Mouse (Mus musculus) lung, embryonic 14.5 days (tissue): ENCODE results near the gene Fbxo8. TPM values are rescaled to one million over a fixed set of nuclear protein-coding genes. Genes with fewer than 3 reads are reported as not detected.

Experiments
- ATAC-seq: fragments of 200-750 bp; cut with Nextera tagmentation; 2 replicates; pipeline ENCODE4 v1.8.0; 2017; ENCODE audit warnings: mild to moderate bottlenecking, moderate TSS enrichment, moderate library complexity; ENCODE audit not compliant: insufficient read depth
- DNase-seq: peaks from one replicate; pipeline ENCODE4 v3.0.0-alpha.2; 2015
- H3K27ac ChIP-seq: fragments of 300-500 bp; sonication (generic); 2 replicates; pipeline ENCODE4 v1.5.1; 2014; ENCODE audit warnings: low read depth, mild to moderate bottlenecking, moderate library complexity
- H3K27me3 ChIP-seq: fragments of 300-500 bp; sonication (generic); 2 replicates; pipeline ENCODE4 v1.6.1; 2014; ENCODE audit warnings: low read length, control low read depth; ENCODE audit not compliant: insufficient read depth
- H3K36me3 ChIP-seq: fragments of 300-500 bp; sonication (generic); 2 replicates; pipeline ENCODE4 v1.6.1; 2014; ENCODE audit warnings: control low read depth; ENCODE audit not compliant: insufficient read depth
- H3K4me1 ChIP-seq: fragments of 300-500 bp; sonication (generic); 2 replicates; pipeline ENCODE4 v1.6.1; 2014; ENCODE audit warnings: antibody characterized with exemption, control low read depth; ENCODE audit not compliant: insufficient read depth
- H3K4me2 ChIP-seq: fragments of 300-500 bp; sonication (generic); 2 replicates; pipeline ENCODE4 v1.6.1; 2014; ENCODE audit warnings: mild to moderate bottlenecking
- H3K4me3 ChIP-seq: fragments of 300-500 bp; sonication (generic); 2 replicates; pipeline ENCODE4 v1.5.1; 2014; ENCODE audit warnings: low read depth, low read length
- H3K9ac ChIP-seq: fragments of 300-500 bp; sonication (generic); 2 replicates; pipeline ENCODE4 v1.6.1; 2014
- H3K9me3 ChIP-seq: fragments of 300-500 bp; sonication (generic); 2 replicates; pipeline ENCODE4 v1.6.1; 2016; ENCODE audit warnings: low read depth, low read length, control low read depth
- CTCF ChIP-seq: IDR thresholded peaks from 2 replicates; pipeline ENCODE4 v1.5.1; 2016; ENCODE audit warnings: antibody characterized with exemption, low read depth
- WGBS: fragments of 180-500 bp; shearing (Covaris S2); extraction: QIAGEN DNeasy Blood & Tissue Kit; methylation state at CpG from one replicate; pipeline ENCODE4 v1.1.7; 2014; 5-methylcytosine and 5-hydroxymethylcytosine counted together
- microRNA-seq: library from miRNA; unstranded; fragments of <30 nt; microRNA quantifications from one replicate; pipeline ENCODE4, GENCODE M21; 2016; ENCODE audit warnings: borderline number of aligned reads
- polyA plus RNA-seq: library from polyadenylated mRNA; unstranded; fragments of >200 nt; fragmentation: Nextera tagmentation; extraction: Ambion mirVana; gene quantifications from 2 replicates; pipeline ENCODE4 v1.2.1, GENCODE M21; 2014

Fbxo8 gene
- polyA plus RNA-seq, 1 experiment from 2014 or later = 30.0 TPM

GRCm38 (mm10) chr8:56621093-56621492, 70.2 kb downstream of the Fbxo8 start:
- ATAC-seq (no peak), DNase-seq (no peak)
- no peak for TF ChIP-seq CTCF
- H3K4me2 ChIP-seq = no peak overlapping the region
- H3K36me3 ChIP-seq = no peaks in the 10 kb centered on the region
- no peak overlapping the region for H3K9ac ChIP-seq
- 22% methylated on average over 4 of the region's 4 CpGs for WGBS
- peaks cover 22% of the 10 kb centered on the region for H3K27me3 ChIP-seq
- no peak overlapping the region for H3K27ac ChIP-seq
- H3K4me3 ChIP-seq = no peak overlapping the region
- no peaks in the 10 kb centered on the region for H3K9me3 ChIP-seq
- peaks cover 21% of the 10 kb centered on the region for H3K4me1 ChIP-seq

- ATAC-seq (no peak), DNase-seq (peak; percentile 44)
- Histone ChIP-seq H3K4me2 (peak overlapping the region; percentile 51), H3K9me3 (no peaks in the 10 kb centered on the region), H3K27ac (no peak overlapping the region), H3K9ac (no peak overlapping the region), H3K27me3 (peaks cover 22% of the 10 kb centered on the region), H3K4me1 (peaks cover 21% of the 10 kb centered on the region), H3K36me3 (no peaks in the 10 kb centered on the region), H3K4me3 (peak overlapping the region; percentile 19)
- TF ChIP-seq CTCF = no peak
- WGBS = 4% methylated on average over 18 of the region's 18 CpGs
Observed at GRCm38 (mm10) chr8:56622470-56623024, 71.7 kb downstream of the Fbxo8 start.

GRCm38 (mm10) chr8:56623346-56623745, 72.5 kb downstream of the Fbxo8 start:
- TF ChIP-seq CTCF = no peak
- Histone ChIP-seq H3K27ac (no peak overlapping the region), H3K4me3 (no peak overlapping the region), H3K9me3 (no peaks in the 10 kb centered on the region), H3K9ac (no peak overlapping the region), H3K4me1 (peaks cover 21% of the 10 kb centered on the region), H3K4me2 (peak overlapping the region; percentile 26; the same call in 1 of the 2 replicates), H3K27me3 (peaks cover 22% of the 10 kb centered on the region), H3K36me3 (no peaks in the 10 kb centered on the region)
- peak; percentile 36 for DNase-seq
- 18% methylated on average over 10 of the region's 10 CpGs for WGBS
- ATAC-seq = no peak

GRCm38 (mm10) chr8:56629160-56629559, 78.3 kb downstream of the Fbxo8 start:
- no peak for ATAC-seq
- no peak overlapping the region for H3K27ac ChIP-seq
- H3K4me1 ChIP-seq = no peaks in the 10 kb centered on the region
- H3K4me2 ChIP-seq = no peak overlapping the region
- H3K9ac ChIP-seq = no peak overlapping the region
- 23% methylated on average over 4 of the region's 4 CpGs for WGBS
- H3K36me3 ChIP-seq = no peaks in the 10 kb centered on the region
- H3K27me3 ChIP-seq = no peaks in the 10 kb centered on the region
- no peaks in the 10 kb centered on the region for H3K9me3 ChIP-seq
- TF ChIP-seq CTCF = no peak
- DNase-seq = peak; percentile 80
- no peak overlapping the region for H3K4me3 ChIP-seq

GRCm38 (mm10) chr8:56639277-56639676, 88.4 kb downstream of the Fbxo8 start:
- ATAC-seq = peak; percentile 91
- Histone ChIP-seq H3K9ac (no peak overlapping the region), H3K27me3 (no peaks in the 10 kb centered on the region), H3K4me3 (peak overlapping the region; percentile 11; the same call in 1 of the 2 replicates), H3K4me1 (no peaks in the 10 kb centered on the region), H3K27ac (no peak overlapping the region), H3K9me3 (no peaks in the 10 kb centered on the region), H3K36me3 (no peaks in the 10 kb centered on the region), H3K4me2 (peak overlapping the region; percentile 49)
- peak; percentile 89 for DNase-seq
- WGBS = 28% methylated on average over 6 of the region's 6 CpGs
- TF ChIP-seq CTCF = no peak

Small RNAs within 50 kb of the gene (microRNA-seq; reads per million reads assigned to microRNA genes)
- not detected for gene Gm25992

Other genes starting within 250 kb of the Fbxo8 start
- 32.4 and 33.0 TPM in 2 replicates for gene Cep44, start within 50 bp of the Fbxo8 start, polyA plus RNA-seq